7 mouse cellular contexts compared by ENCODE assay signal in the genomic region with DNA sequence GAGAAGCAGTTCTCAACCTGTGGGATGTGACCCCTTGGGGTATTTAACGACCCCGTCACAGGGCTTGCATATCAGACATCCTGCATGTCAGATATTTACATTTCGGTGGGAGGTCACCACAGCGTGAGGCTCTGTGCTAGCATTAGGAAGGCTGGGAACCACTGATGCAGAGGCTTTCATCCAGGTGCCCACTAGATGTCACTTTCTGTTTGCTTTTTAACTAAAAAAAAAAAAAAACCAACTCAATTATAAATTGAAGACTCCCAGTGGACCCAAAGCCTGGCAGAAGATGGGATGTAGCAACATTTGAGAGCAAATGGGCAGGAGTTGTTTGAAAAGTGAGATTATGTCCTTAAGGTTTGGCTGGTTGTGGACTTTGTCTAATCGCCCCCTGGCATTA. TPM values are rescaled to one million over a fixed set of nuclear protein-coding genes. Genes with fewer than 3 reads are reported as not detected.
DNase-seq lines count a peak whose midpoint lies in the region; ATAC-seq lines count a peak whose summit lies in the region.

No protein-coding gene starts in this region.

- no peak overlapping the region for H3K27ac ChIP-seq in limb, embryonic 13.5 days

- peak; percentile 64; the same call in 1 of the 2 replicates for ATAC-seq in limb, embryonic 13.5 days (ENCODE audit: low FRiP score, low read depth)

- 0 out of 2 replicates have a peak, but pooled peaks cover 9% of the 10 kb centered on the region for H3K4me1 ChIP-seq in limb, embryonic 13.5 days

- H3K9me3 ChIP-seq in limb, embryonic 13.5 days: no peaks in the 10 kb centered on the region

- no peak overlapping the region for H3K9ac ChIP-seq in limb, embryonic 13.5 days

- H3K27me3 ChIP-seq in limb, embryonic 13.5 days: no peaks in the 10 kb centered on the region

- WGBS in limb, embryonic 13.5 days: 23% methylated on average over 5 of the region's 5 CpGs

- 0 out of 2 replicates have a peak overlapping the region, but pooled peaks have one; percentile 28 for H3K4me2 ChIP-seq in limb, embryonic 13.5 days (replicated peaks)

- peak; percentile 10 to 12 for DNase-seq in left cerebral cortex, adult 18-20 months (ENCODE audit: low spot score in 2 of 2)
- DNase-seq in left cerebral cortex, adult 11 months (ENCODE audit: low spot score): no peak
- peak; percentile 85 for DNase-seq in NIH3T3 (ENCODE audit: low read depth)
- DNase-seq in gastrocnemius, adult 18-20 months (ENCODE audit: low spot score): peak; percentile 53
- DNase-seq in right cerebral cortex, postnatal 14 days: no peak
- DNase-seq in urinary bladder, adult 2 months (ENCODE audit: low spot score): no peak

- H3K4me3 ChIP-seq in limb, embryonic 13.5 days: no peak overlapping the region

- peaks cover 7% of the 10 kb centered on the region for H3K36me3 ChIP-seq in limb, embryonic 13.5 days

RNA-seq across cellular contexts. Expression of gene Dut, which starts 16.1 kb away (rescaled TPM):
- total RNA-seq in left cerebral cortex, adult 18-20 months (2021): 10 to 100 TPM; 24.5 to 26.9 TPM
- total RNA-seq in gastrocnemius, adult 18-20 months (2021): 1 to 10 TPM; 6.8 TPM
- polyA plus RNA-seq in limb, embryonic 13.5 days (2015; fragmentation: Nextera tagmentation; extraction: Ambion mirVana): 127 and 129 TPM in 2 replicates
- polyA plus RNA-seq in urinary bladder, adult 2 months (2012; rRNA removed): 17.9 and 22.2 TPM in 2 replicates

Comparison
In these comparisons a context has a peak if more than half of its experiments do, and no peak if none do; other contexts are left out.
1. DNase-seq: peak in left cerebral cortex, adult 18-20 months (2 of 2), NIH3T3 (single experiment) and gastrocnemius, adult 18-20 months (single experiment); none in left cerebral cortex, adult 11 months (single experiment), right cerebral cortex, postnatal 14 days (single experiment) and urinary bladder, adult 2 months (single experiment).